Mouse (Mus musculus) forebrain, embryonic 10.5 days (tissue): ENCODE measurements at regions not wholly inside any gene's neighbourhood (a gene's known extent, or its start where the extent isn't known, plus 50 kb on each side); places are given as distances from the start of the nearest gene placed in this dataset.

ENCODE experiments used
- DNase-seq: peaks from one replicate; pipeline ENCODE4 v3.0.0-alpha.2; 2017; ENCODE audit warnings: low spot score; ENCODE audit errors: extremely low spot score
- H3K27ac ChIP-seq: fragments of 300-500 bp; sonication (generic); 2 replicates; pipeline ENCODE4 v1.5.1; 2016; ENCODE audit warnings: mild to moderate bottlenecking
- H3K27me3 ChIP-seq: fragments of 300-500 bp; sonication (generic); 2 replicates; pipeline ENCODE4 v1.6.1; 2016; ENCODE audit warnings: mild to moderate bottlenecking; ENCODE audit not compliant: poor library complexity, severe bottlenecking
- H3K36me3 ChIP-seq: fragments of 300-500 bp; sonication (generic); replicated peaks from 2 replicates; pipeline ENCODE4 v1.6.1; 2016; ENCODE audit warnings: mild to moderate bottlenecking, moderate library complexity
- H3K4me1 ChIP-seq: fragments of 300-500 bp; sonication (generic); 2 replicates; pipeline ENCODE4 v1.6.1; 2016
- H3K4me3 ChIP-seq: fragments of 300-500 bp; sonication (generic); 2 replicates; pipeline ENCODE4 v1.5.1; 2016; ENCODE audit warnings: mild to moderate bottlenecking, moderate library complexity
- H3K9me3 ChIP-seq: fragments of 300-500 bp; sonication (generic); 2 replicates; pipeline ENCODE4 v1.6.1; 2016; ENCODE audit warnings: mild to moderate bottlenecking, moderate library complexity
- WGBS: fragments of 180-500 bp; shearing (Covaris S2); methylation state at CpG from one replicate; pipeline ENCODE4 v1.1.7; 2016; 5-methylcytosine and 5-hydroxymethylcytosine counted together

- peaks cover 50% of the 10 kb centered on the region for H3K4me1 ChIP-seq
- peak overlapping the region; percentile 74 for H3K27ac ChIP-seq
- H3K4me3 ChIP-seq, result 0 out of 2 replicates have a peak overlapping the region, but pooled peaks have one; percentile 9
- no peaks in the 10 kb centered on the region for H3K36me3 ChIP-seq
- peaks cover 51% of the 10 kb centered on the region for H3K27me3 ChIP-seq
- WGBS, result 4% methylated on average over 7 of the region's 7 CpGs
- no peaks in the 10 kb centered on the region for H3K9me3 ChIP-seq
- DNase-seq, result peak; percentile 54
Observed at GRCm38 (mm10) chr2:172660916-172661315, 111.5 kb downstream of the Tfap2c start.

DNA sequence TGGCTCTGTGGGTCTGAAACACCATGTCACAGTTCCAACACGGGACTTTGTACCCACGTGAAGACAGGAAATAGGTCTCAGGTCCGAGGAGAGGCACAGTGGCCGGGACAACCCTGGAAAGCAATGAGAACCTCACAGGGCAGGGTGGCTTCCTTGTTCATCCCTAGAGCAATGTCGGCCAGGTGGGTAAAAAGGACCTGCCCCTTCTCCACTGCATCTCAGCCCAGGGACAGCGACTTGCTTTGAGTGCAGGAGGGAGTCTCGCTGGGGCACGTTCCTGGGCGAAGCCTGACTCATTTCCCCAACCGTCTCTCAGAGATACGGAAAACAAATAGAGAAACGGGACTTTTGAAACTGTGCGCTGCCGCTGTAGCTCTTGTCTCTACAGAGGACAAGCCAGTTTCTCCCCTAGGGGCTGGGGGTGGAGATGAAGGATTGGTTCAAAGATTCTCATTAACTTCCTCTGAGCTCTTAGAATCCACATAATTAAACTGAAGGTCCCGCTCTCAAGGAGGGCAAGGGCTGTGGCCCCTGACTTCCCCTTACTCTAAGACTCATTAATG lies 112.1 kb downstream of the Tfap2c start:
- peak overlapping the region; percentile 70 for H3K27ac ChIP-seq
- H3K4me1 ChIP-seq, result peaks cover 52% of the 10 kb centered on the region
- WGBS, result 7% methylated on average over 15 of the region's 15 CpGs
- peaks cover 51% of the 10 kb centered on the region for H3K27me3 ChIP-seq
- peak; percentile 32 for DNase-seq
- no peaks in the 10 kb centered on the region for H3K9me3 ChIP-seq
- H3K4me3 ChIP-seq, result peak overlapping the region; percentile 9; the same call in 1 of the 2 replicates
- no peaks in the 10 kb centered on the region for H3K36me3 ChIP-seq

- H3K27me3 ChIP-seq, result peaks cover 51% of the 10 kb centered on the region
- peaks cover 52% of the 10 kb centered on the region for H3K4me1 ChIP-seq
- WGBS, result 64% methylated on average over 11 of the region's 11 CpGs
- no peaks in the 10 kb centered on the region for H3K36me3 ChIP-seq
- H3K9me3 ChIP-seq, result no peaks in the 10 kb centered on the region
- H3K27ac ChIP-seq, result no peak overlapping the region
- no peak for DNase-seq
- no peak overlapping the region for H3K4me3 ChIP-seq
Observed at GRCm38 (mm10) chr2:172662165-172662564, 112.8 kb downstream of the Tfap2c start.

GRCm38 (mm10) chr2:172663681-172664080 lies 114.3 kb downstream of the Tfap2c start:
- DNase-seq, result no peak
- peaks cover 6% of the 10 kb centered on the region; the same call in 1 of the 2 replicates for H3K9me3 ChIP-seq
- peaks cover 54% of the 10 kb centered on the region for H3K4me1 ChIP-seq
- H3K27ac ChIP-seq, result peak overlapping the region; percentile 80
- no peaks in the 10 kb centered on the region for H3K36me3 ChIP-seq
- H3K27me3 ChIP-seq, result peaks cover 51% of the 10 kb centered on the region
- WGBS, result 6% methylated on average over 6 of the region's 6 CpGs
- H3K4me3 ChIP-seq, result peak overlapping the region; percentile 30

DNA sequence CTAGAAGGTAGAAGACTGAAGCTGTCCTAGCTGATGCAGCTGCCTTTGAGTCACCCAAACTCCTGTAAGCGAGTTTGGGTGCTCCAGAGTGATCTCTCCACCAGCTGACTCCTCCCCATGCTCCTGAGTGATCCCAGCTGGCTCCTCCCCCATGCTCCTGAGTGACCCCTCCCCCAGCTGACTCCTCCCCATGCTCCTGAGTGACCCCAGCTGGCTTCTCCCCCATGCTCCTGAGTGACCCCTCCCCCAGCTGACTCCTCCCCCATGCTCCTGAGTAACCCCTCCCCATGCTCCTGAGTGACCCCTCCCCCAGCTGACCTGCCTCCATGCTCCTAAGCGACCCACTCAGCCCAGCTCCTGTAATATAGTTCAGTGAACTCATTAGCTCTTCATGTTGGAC lies 123.7 kb downstream of the Tfap2c start:
- WGBS, result 26% methylated on average over 2 of the region's 2 CpGs
- DNase-seq, result no peak
- Histone ChIP-seq H3K9me3 (peaks cover 2% of the 10 kb centered on the region; the same call in 1 of the 2 replicates), H3K4me3 (no peak overlapping the region), H3K36me3 (no peaks in the 10 kb centered on the region), H3K4me1 (peaks cover 14% of the 10 kb centered on the region), H3K27me3 (0 out of 2 replicates have a peak, but pooled peaks cover 3% of the 10 kb centered on the region), H3K27ac (no peak overlapping the region)

- Histone ChIP-seq H3K27ac (peak overlapping the region; percentile 20; the same call in 1 of the 2 replicates), H3K36me3 (no peaks in the 10 kb centered on the region), H3K9me3 (no peaks in the 10 kb centered on the region), H3K27me3 (no peaks in the 10 kb centered on the region), H3K4me1 (peaks cover 8% of the 10 kb centered on the region), H3K4me3 (no peak overlapping the region)
- 83% methylated on average over 8 of the region's 8 CpGs for WGBS
- no peak for DNase-seq
Observed at GRCm38 (mm10) chr2:172674641-172675040, 125.2 kb downstream of the Tfap2c start.

GRCm38 (mm10) chr2:172675081-172675480 lies 125.7 kb downstream of the Tfap2c start:
- Histone ChIP-seq H3K27me3 (no peaks in the 10 kb centered on the region), H3K36me3 (no peaks in the 10 kb centered on the region), H3K27ac (no peak overlapping the region), H3K9me3 (no peaks in the 10 kb centered on the region), H3K4me1 (peaks cover 8% of the 10 kb centered on the region), H3K4me3 (no peak overlapping the region)
- WGBS, result 86% methylated on average over 15 of the region's 15 CpGs
- DNase-seq, result no peak

- no peak overlapping the region for H3K27ac ChIP-seq
- H3K4me1 ChIP-seq, result peaks cover 24% of the 10 kb centered on the region
- H3K36me3 ChIP-seq, result no peaks in the 10 kb centered on the region
- H3K27me3 ChIP-seq, result no peaks in the 10 kb centered on the region
- H3K4me3 ChIP-seq, result no peak overlapping the region
- no peak for DNase-seq
- H3K9me3 ChIP-seq, result peaks cover 11% of the 10 kb centered on the region; the same call in 1 of the 2 replicates
- 75% methylated on average over 1 of the region's 1 CpGs for WGBS
Observed at GRCm38 (mm10) chr2:172690196-172690595, 140.8 kb downstream of the Tfap2c start.

DNA sequence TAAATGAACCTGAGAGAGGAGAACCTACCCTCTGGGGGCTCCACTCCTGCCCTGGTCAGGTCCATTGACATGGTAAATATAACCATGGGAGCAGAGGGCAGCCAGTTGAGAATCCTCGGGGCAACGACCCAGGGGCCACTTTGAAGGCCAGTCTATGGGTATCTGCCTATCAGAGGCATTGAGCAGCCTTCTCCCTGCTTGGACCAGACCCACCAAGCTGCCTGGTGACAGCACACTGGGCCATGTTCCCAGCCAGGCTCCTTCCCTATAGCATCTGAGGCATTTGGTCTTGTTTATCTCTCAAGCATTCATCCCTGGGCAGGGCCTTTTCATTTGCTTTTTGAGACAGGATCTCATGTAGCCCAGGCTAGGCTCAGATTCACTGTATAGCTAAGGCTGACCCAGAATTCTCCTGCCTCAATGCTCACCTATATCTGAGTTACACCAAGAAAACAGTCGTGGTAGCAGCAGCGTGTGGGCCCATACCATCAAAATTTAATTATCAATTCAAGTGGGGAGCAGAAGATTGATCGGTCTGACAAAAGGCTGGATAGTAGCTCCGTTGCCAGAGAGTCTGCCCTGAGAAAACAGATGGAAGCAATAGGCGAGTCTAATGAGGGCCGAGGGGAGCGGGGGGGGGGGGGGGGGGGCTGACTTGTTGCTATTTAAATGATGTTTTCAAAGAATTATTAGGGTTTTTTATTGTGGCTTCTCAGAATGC lies 141.7 kb downstream of the Tfap2c start:
- no peak for DNase-seq
- peaks cover 17% of the 10 kb centered on the region for H3K4me1 ChIP-seq
- 69% methylated on average over 9 of the region's 9 CpGs for WGBS
- no peak overlapping the region for H3K4me3 ChIP-seq
- no peaks in the 10 kb centered on the region for H3K27me3 ChIP-seq
- H3K9me3 ChIP-seq, result peaks cover 11% of the 10 kb centered on the region; the same call in 1 of the 2 replicates
- H3K27ac ChIP-seq, result peak overlapping the region; percentile 51; the same call in 1 of the 2 replicates
- no peaks in the 10 kb centered on the region for H3K36me3 ChIP-seq

GRCm38 (mm10) chr2:172698961-172699360 lies 149.6 kb downstream of the Tfap2c start:
- H3K9me3 ChIP-seq, result no peaks in the 10 kb centered on the region
- H3K36me3 ChIP-seq, result no peaks in the 10 kb centered on the region
- 41% methylated on average over 6 of the region's 6 CpGs for WGBS
- H3K4me1 ChIP-seq, result peaks cover 37% of the 10 kb centered on the region
- H3K27me3 ChIP-seq, result no peaks in the 10 kb centered on the region
- peak; percentile 47 for DNase-seq
- H3K27ac ChIP-seq, result peak overlapping the region; percentile 82
- H3K4me3 ChIP-seq, result no peak overlapping the region

- 83% methylated on average over 4 of the region's 4 CpGs for WGBS
- no peak for DNase-seq
- Histone ChIP-seq H3K27me3 (0 out of 2 replicates have a peak, but pooled peaks cover 4% of the 10 kb centered on the region), H3K4me1 (peaks cover 37% of the 10 kb centered on the region), H3K4me3 (no peak overlapping the region), H3K27ac (peak overlapping the region; percentile 82), H3K9me3 (no peaks in the 10 kb centered on the region), H3K36me3 (no peaks in the 10 kb centered on the region)
Observed at GRCm38 (mm10) chr2:172699654-172700053, 150.3 kb downstream of the Tfap2c start.

- WGBS, result 77% methylated on average over 4 of the region's 4 CpGs
- H3K4me3 ChIP-seq, result no peak overlapping the region
- 0 out of 2 replicates have a peak overlapping the region, but pooled peaks have one; percentile 4 for H3K27ac ChIP-seq
- H3K4me1 ChIP-seq, result peaks cover 6% of the 10 kb centered on the region
- H3K36me3 ChIP-seq, result no peaks in the 10 kb centered on the region
- no peaks in the 10 kb centered on the region for H3K9me3 ChIP-seq
- DNase-seq, result no peak
- peaks cover 10% of the 10 kb centered on the region; the same call in 1 of the 2 replicates for H3K27me3 ChIP-seq
Observed at GRCm38 (mm10) chr2:172710641-172711040, 161.2 kb downstream of the Tfap2c start.

DNA sequence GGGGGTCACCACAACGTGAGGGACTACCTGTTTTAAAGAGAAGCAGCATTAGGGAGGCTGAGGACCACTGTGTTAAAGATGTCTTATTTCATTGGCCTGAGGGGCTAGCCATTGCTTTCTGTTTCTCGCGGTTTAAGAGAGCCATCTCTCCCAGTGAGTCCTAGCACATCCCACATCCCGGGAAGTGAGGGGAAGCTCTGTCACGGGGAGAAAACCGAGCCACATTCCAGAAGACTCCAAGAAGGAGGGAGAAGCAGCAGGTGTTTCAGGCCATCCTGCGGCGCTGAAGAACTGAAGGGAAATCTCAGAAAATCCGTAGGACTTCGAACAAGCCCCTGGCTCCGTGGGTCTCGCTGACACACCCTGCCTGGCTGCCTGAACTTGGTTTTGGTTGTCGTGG lies 177.3 kb downstream of the Tfap2c start:
- peaks cover 66% of the 10 kb centered on the region for H3K4me1 ChIP-seq

More for the DNA sequence above, 177.3 kb downstream of the Tfap2c start:
- no peaks in the 10 kb centered on the region for H3K9me3 ChIP-seq
- H3K36me3 ChIP-seq, result no peaks in the 10 kb centered on the region
- H3K27ac ChIP-seq, result peak overlapping the region; percentile 87
- 2% methylated on average over 13 of the region's 13 CpGs for WGBS
- peak overlapping the region; percentile 40 for H3K4me3 ChIP-seq
- DNase-seq, result peak; percentile 35
- peaks cover 90% of the 10 kb centered on the region for H3K27me3 ChIP-seq
